Comparison of ENCODE assay signal across 10 mouse cellular contexts in genomic region chr19:47049061-47049460, GRCm38 (mm10). TPM values are rescaled to one million over a fixed set of nuclear protein-coding genes. Genes with fewer than 3 reads are reported as not detected.
DNase-seq lines count a peak whose midpoint lies in the region; ATAC-seq and TF ChIP-seq lines count a peak whose summit lies in the region.
"Had no signal": no experiment of that assay in that cellular context is flagged by ENCODE, and none has a peak within 500 bp of the region (broad histone marks: within the 10 kb centered on the region; RNA-seq: fewer than 3 reads in every experiment).

No protein-coding gene starts in this region.

- WGBS in forebrain, embryonic 16.5 days, result 68% methylated on average over 4 of the region's 4 CpGs
- 65% methylated on average over 4 of the region's 4 CpGs for WGBS in liver, embryonic 15.5 days (ENCODE audit: insufficient replicate concordance)

- H3K4me3 ChIP-seq in CH12.LX (replicated peaks in 1 of 3; ENCODE audit: low read depth in 2 of 3, low read length in 2 of 3, poor library complexity in 1 of 3), result peak overlapping the region in 1 of 3 experiments; percentile 18
- H3K4me3 ChIP-seq in E14TG2a.4 (replicated peaks; ENCODE audit: low read length), result peak overlapping the region; percentile 98
- H3K4me3 ChIP-seq in forebrain, embryonic 16.5 days (replicated peaks; ENCODE audit: low read length), result no peak overlapping the region
- no peak overlapping the region; the same call in 1 of the 2 replicates for H3K4me3 ChIP-seq in liver, embryonic 15.5 days (replicated peaks)

- peaks cover 20 to 44% of the 10 kb centered on the region in 2 experiments for H3K36me3 ChIP-seq in CH12.LX (replicated peaks in 1 of 2; ENCODE audit: control insufficient read depth in 1 of 2, insufficient read depth in 1 of 2, low read length in 1 of 2)
- H3K36me3 ChIP-seq in E14TG2a.4 (ENCODE audit: insufficient read depth, low read length), result peaks cover 50% of the 10 kb centered on the region
- peaks cover 10% of the 10 kb centered on the region; the same call in 1 of the 2 replicates for H3K36me3 ChIP-seq in forebrain, embryonic 16.5 days (ENCODE audit: control insufficient read depth, insufficient read depth)
- peaks cover 10% of the 10 kb centered on the region for H3K36me3 ChIP-seq in liver, embryonic 15.5 days (replicated peaks)

- TF ChIP-seq CTCF in CH12.LX (conservative IDR thresholded peaks at IDR 0.05 in 1 of 2, IDR thresholded peaks at IDR 0.05 in 1 of 2; ENCODE audit: low read depth in 2 of 2, low read length in 2 of 2) (no peak), E14TG2a.4 (conservative IDR thresholded peaks at IDR 0.05; ENCODE audit: low read length) (no peak)

- TF ChIP-seq EP300 in CH12.LX (IDR thresholded peaks at IDR 0.05; ENCODE audit: low read length), result no peak

- H3K27ac ChIP-seq in CH12.LX (ENCODE audit: insufficient read depth, low read depth), result no peak overlapping the region
- no peak overlapping the region for H3K27ac ChIP-seq in forebrain, embryonic 16.5 days (ENCODE audit: low read length)
- H3K27ac ChIP-seq in liver, embryonic 15.5 days (replicated peaks), result no peak overlapping the region

- H3K79me2 ChIP-seq in CH12.LX (replicated peaks; ENCODE audit: control insufficient read depth, extremely low read depth, insufficient read depth, poor library complexity, severe bottlenecking), result peaks cover 11% of the 10 kb centered on the region

- no peak overlapping the region for H3K9ac ChIP-seq in CH12.LX (ENCODE audit: insufficient read depth, low read depth)
- H3K9ac ChIP-seq in forebrain, embryonic 16.5 days (replicated peaks; ENCODE audit: low read depth, low read length), result no peak overlapping the region
- no peak overlapping the region for H3K9ac ChIP-seq in liver, embryonic 15.5 days

- no peak for DNase-seq in CH12.LX (ENCODE audit: extremely low read depth)
- no peak for DNase-seq in cerebellum, adult 9-10 months
- no peak for DNase-seq in frontal cortex, postnatal 36 days (ENCODE audit: low spot score in 2 of 2)
- DNase-seq in embryo, embryonic 10.5 days (ENCODE audit: low spot score), result no peak
- DNase-seq: cerebellum, adult 18-20 months had no signal

- dilution Hi-C loops in CH12.LX (cut with MboI; ENCODE audit: extremely low pct_ligation_motif_present, extremely low pct_unique_long_range_greater_than_20kb, low sequenced_read_pairs), result no loop called here

- H3K27me3 ChIP-seq in CH12.LX (replicated peaks), result no peaks in the 10 kb centered on the region
- H3K27me3 ChIP-seq in E14TG2a.4 (ENCODE audit: insufficient read depth, low read length), result no peaks in the 10 kb centered on the region
- no peaks in the 10 kb centered on the region for H3K27me3 ChIP-seq in forebrain, embryonic 16.5 days (replicated peaks; ENCODE audit: control insufficient read depth, insufficient read depth, low read length)
- no peaks in the 10 kb centered on the region for H3K27me3 ChIP-seq in liver, embryonic 15.5 days

- H3K4me2 ChIP-seq in CH12.LX (ENCODE audit: insufficient read depth, low read depth, poor library complexity, severe bottlenecking), result peak overlapping the region; percentile 90
- peak overlapping the region; percentile 78 for H3K4me2 ChIP-seq in forebrain, embryonic 16.5 days (ENCODE audit: low read length)
- H3K4me2 ChIP-seq in liver, embryonic 15.5 days, result peak overlapping the region; percentile 98

- H3K9me3 ChIP-seq in CH12.LX (replicated peaks; ENCODE audit: low read length) (no peaks in the 10 kb centered on the region), E14TG2a.4 (ENCODE audit: low read length) (no peaks in the 10 kb centered on the region)
- no peaks in the 10 kb centered on the region for H3K9me3 ChIP-seq in forebrain, embryonic 16.5 days (ENCODE audit: control insufficient read depth, low read length)
- H3K9me3 ChIP-seq in liver, embryonic 15.5 days (replicated peaks), result no peaks in the 10 kb centered on the region

- H3K4me1 ChIP-seq in CH12.LX (ENCODE audit: control insufficient read depth in 1 of 2, insufficient read depth in 2 of 2), result peaks cover 9 to 28% of the 10 kb centered on the region in 2 experiments
- H3K4me1 ChIP-seq in E14TG2a.4 (replicated peaks; ENCODE audit: low read depth, low read length), result peaks cover 53% of the 10 kb centered on the region
- H3K4me1 ChIP-seq in forebrain, embryonic 16.5 days (replicated peaks; ENCODE audit: control insufficient read depth, insufficient read depth, low read length), result peaks cover 20% of the 10 kb centered on the region
- peaks cover 23% of the 10 kb centered on the region for H3K4me1 ChIP-seq in liver, embryonic 15.5 days (replicated peaks)

- no peak for ATAC-seq in forebrain, embryonic 16.5 days
- ATAC-seq in liver, embryonic 15.5 days (ENCODE audit: insufficient read depth), result no peak
- ATAC-seq: activated CD4-positive, CD25-positive, alpha-beta regulatory T cell, adult 4 months had no signal

- no peak for TF ChIP-seq POLR2A in CH12.LX (IDR thresholded peaks at IDR 0.05; ENCODE audit: low read depth, low read length)

- TF ChIP-seq RAD21 in CH12.LX (IDR thresholded peaks at IDR 0.05; ENCODE audit: low read depth, low read length), result no peak

- in situ Hi-C loops in CH12.LX (cut with MboI; ENCODE audit: low pct_ligation_motif_present, low pct_unique_long_range_greater_than_20kb, low sequenced_read_pairs), result no loop called here

TF ChIP-seq in CH12.LX, 34 proteins besides CTCF, POLR2A, EP300 and RAD21:
- TF ChIP-seq TCF12 (IDR thresholded peaks at IDR 0.05; ENCODE audit: low read depth, low read length) (no peak), E2F4 (IDR thresholded peaks at IDR 0.05; ENCODE audit: insufficient replicate concordance, low read depth, low read length) (no peak), SMC3 (IDR thresholded peaks at IDR 0.05; ENCODE audit: low read depth, low read length) (no peak), MYC (IDR thresholded peaks at IDR 0.05; ENCODE audit: low read depth, low read length) (no peak), ETS1 (conservative IDR thresholded peaks at IDR 0.05; ENCODE audit: low read depth, low read length) (no peak), USF2 (conservative IDR thresholded peaks at IDR 0.05; ENCODE audit: low read depth, low read length) (no peak), KAT2A (IDR thresholded peaks at IDR 0.05; ENCODE audit: insufficient replicate concordance, low read length) (no peak), BHLHE40 (IDR thresholded peaks at IDR 0.05; ENCODE audit: low read depth, low read length) (no peak), TBP (conservative IDR thresholded peaks at IDR 0.05; ENCODE audit: low read depth, low read length) (no peak), MAZ (IDR thresholded peaks at IDR 0.05; ENCODE audit: low read depth, low read length) (no peak), MAX (IDR thresholded peaks at IDR 0.05; ENCODE audit: low read length) (no peak), MXI1 (IDR thresholded peaks at IDR 0.05; ENCODE audit: low read depth, low read length) (no peak), JUN (IDR thresholded peaks at IDR 0.05; ENCODE audit: insufficient read depth, low read depth, low read length) (no peak), USF1 (IDR thresholded peaks at IDR 0.05; ENCODE audit: low read depth, low read length) (no peak), ZC3H11A (IDR thresholded peaks at IDR 0.05; ENCODE audit: low read depth, low read length) (no peak), CHD2 (IDR thresholded peaks at IDR 0.05; ENCODE audit: low read length) (no peak), JUND (conservative IDR thresholded peaks at IDR 0.05; ENCODE audit: low read depth, low read length) (no peak)

RNA-seq across cellular contexts. Expression of gene Pcgf6, which starts 1.6 kb away (rescaled TPM):
- 17.3 and 20.1 TPM in 2 replicates for total RNA-seq in CH12.LX (2012; rRNA removed)
- 43.8 and 48.0 TPM in 2 replicates for total RNA-seq in CH12.LX (2014; rRNA removed)
- 35.7 and 39.7 TPM in 2 replicates for polyA plus RNA-seq in CH12.LX (2012; ENCODE audit: insufficient read length, low read depth)
- 28.9 and 32.3 TPM in 2 replicates for polyA plus RNA-seq in forebrain, embryonic 16.5 days (2015; fragmentation: Nextera tagmentation; extraction: Ambion mirVana)
- 6.5 and 7.3 TPM in 2 replicates for polyA plus RNA-seq in liver, embryonic 15.5 days (2015; fragmentation: Nextera tagmentation; extraction: Ambion mirVana)

RNA-seq across cellular contexts. Expression of gene Taf5, which starts 18.5 kb away (rescaled TPM):
- total RNA-seq in CH12.LX (2012; rRNA removed) (10.0 and 10.4 TPM in 2 replicates), CH12.LX (2014; rRNA removed) (13.7 and 15.5 TPM in 2 replicates)
- 8.9 and 10.5 TPM in 2 replicates for polyA plus RNA-seq in CH12.LX (2012; ENCODE audit: insufficient read length, low read depth)
- 5.8 and 6.0 TPM in 2 replicates for polyA plus RNA-seq in forebrain, embryonic 16.5 days (2015; fragmentation: Nextera tagmentation; extraction: Ambion mirVana)
- 3.8 and 4.0 TPM in 2 replicates for polyA plus RNA-seq in liver, embryonic 15.5 days (2015; fragmentation: Nextera tagmentation; extraction: Ambion mirVana)

RNA-seq across cellular contexts. Expression of gene Nt5c2, which starts 34.1 kb away (rescaled TPM):
- 15.1 and 22.5 TPM in 2 replicates for total RNA-seq in CH12.LX (2012; rRNA removed)
- total RNA-seq in CH12.LX (2014; rRNA removed), result 21.1 and 26.0 TPM in 2 replicates
- polyA plus RNA-seq in CH12.LX (2012; ENCODE audit: insufficient read length, low read depth), result 58.8 and 62.9 TPM in 2 replicates
- polyA plus RNA-seq in forebrain, embryonic 16.5 days (2015; fragmentation: Nextera tagmentation; extraction: Ambion mirVana), result 76.8 and 81.4 TPM in 2 replicates
- polyA plus RNA-seq in liver, embryonic 15.5 days (2015; fragmentation: Nextera tagmentation; extraction: Ambion mirVana), result 42.7 and 44.4 TPM in 2 replicates

RNA-seq across cellular contexts. Expression of gene Ina, which starts 34.6 kb away (rescaled TPM):
- not detected in 2 replicates for total RNA-seq in CH12.LX (2012; rRNA removed)
- not detected in 2 replicates for total RNA-seq in CH12.LX (2014; rRNA removed)
- polyA plus RNA-seq in CH12.LX (2012; ENCODE audit: insufficient read length, low read depth), result not detected in 2 replicates
- 272 and 295 TPM in 2 replicates for polyA plus RNA-seq in forebrain, embryonic 16.5 days (2015; fragmentation: Nextera tagmentation; extraction: Ambion mirVana)
- 0.23 and 0.36 TPM in 2 replicates for polyA plus RNA-seq in liver, embryonic 15.5 days (2015; fragmentation: Nextera tagmentation; extraction: Ambion mirVana)
- total RNA-seq: gastrocnemius, adult 8-10 months had no signal
- polyA plus RNA-seq: activated CD4-positive, CD25-positive, alpha-beta regulatory T cell, adult 4 months had no signal

RNA-seq across cellular contexts. Expression of gene Usmg5, which starts 41.4 kb away (rescaled TPM):
- total RNA-seq in CH12.LX (2012; rRNA removed) (226 and 344 TPM in 2 replicates), CH12.LX (2014; rRNA removed) (500 and 646 TPM in 2 replicates)
- 511 and 674 TPM in 2 replicates for polyA plus RNA-seq in CH12.LX (2012; ENCODE audit: insufficient read length, low read depth)
- 1,159 and 1,247 TPM in 2 replicates for polyA plus RNA-seq in forebrain, embryonic 16.5 days (2015; fragmentation: Nextera tagmentation; extraction: Ambion mirVana)
- 521 and 705 TPM in 2 replicates for polyA plus RNA-seq in liver, embryonic 15.5 days (2015; fragmentation: Nextera tagmentation; extraction: Ambion mirVana)
